Mouse (Mus musculus) heart, postnatal 4 days (tissue): Measurements from ENCODE around the gene Zfp281. TPM values are rescaled to one million over a fixed set of nuclear protein-coding genes. Genes with fewer than 3 reads are reported as not detected.

Experiments used
- DNase-seq: peaks from one replicate; pipeline ENCODE4 v3.0.0; 2021
- total RNA-seq, 2 experiments: library from RNA; stranded (reverse); gene quantifications; 2 replicates each; pipeline ENCODE4 v1.2.3; 2021

Gene Zfp281
- total RNA-seq, 2 experiments from 2014 or later, result 14.2 TPM

- no peak for DNase-seq
These were observed 11.4 kb upstream of the Zfp281 start for GRCm38 (mm10) chr1:136613300-136613751.

- DNase-seq, result no peak
These were observed 9.8 kb upstream of the Zfp281 start for GRCm38 (mm10) chr1:136614748-136615440.

- DNase-seq, result no peak
These were observed 7.4 kb upstream of the Zfp281 start for GRCm38 (mm10) chr1:136617163-136617788.

- DNase-seq, result no peak
These were observed 6.1 kb upstream of the Zfp281 start for GRCm38 (mm10) chr1:136618570-136618969.

- peak; percentile 57 for DNase-seq
These were observed 556 bp downstream of the Zfp281 start for GRCm38 (mm10) chr1:136625019-136625895.

GRCm38 (mm10) chr1:136626141-136626540 is 1.4 kb downstream of the Zfp281 start:
- DNase-seq, result no peak

GRCm38 (mm10) chr1:136626756-136627155 is 2.1 kb downstream of the Zfp281 start:
- no peak for DNase-seq

GRCm38 (mm10) chr1:136627591-136627990 is 2.9 kb downstream of the Zfp281 start:
- DNase-seq, result no peak

GRCm38 (mm10) chr1:136632891-136633290 is 8.2 kb downstream of the Zfp281 start:
- DNase-seq, result no peak

GRCm38 (mm10) chr1:136635644-136636043 is 10.9 kb downstream of the Zfp281 start:
- no peak for DNase-seq

- DNase-seq, result no peak
These were observed 12.2 kb downstream of the Zfp281 start for GRCm38 (mm10) chr1:136636946-136637345.

GRCm38 (mm10) chr1:136637696-136638095 is 13.0 kb downstream of the Zfp281 start:
- DNase-seq, result no peak

- no peak for DNase-seq
These were observed 13.5 kb downstream of the Zfp281 start for GRCm38 (mm10) chr1:136638211-136638610.

- no peak for DNase-seq
These were observed 14.0 kb downstream of the Zfp281 start for GRCm38 (mm10) chr1:136638699-136639098.

GRCm38 (mm10) chr1:136639221-136639620 is 14.5 kb downstream of the Zfp281 start:
- DNase-seq, result no peak

GRCm38 (mm10) chr1:136642701-136643100 is 18.0 kb downstream of the Zfp281 start:
- no peak for DNase-seq

- DNase-seq, result no peak
These were observed 19.8 kb downstream of the Zfp281 start for GRCm38 (mm10) chr1:136644486-136644885.

- no peak for DNase-seq
These were observed 21.3 kb downstream of the Zfp281 start for GRCm38 (mm10) chr1:136645849-136646625.

- no peak for DNase-seq
These were observed 27.4 kb downstream of the Zfp281 start for GRCm38 (mm10) chr1:136652066-136652465.

GRCm38 (mm10) chr1:136653526-136653925 is 28.8 kb downstream of the Zfp281 start:
- DNase-seq, result no peak

- DNase-seq, result no peak
These were observed 29.7 kb downstream of the Zfp281 start for GRCm38 (mm10) chr1:136654385-136654784.

- DNase-seq, result peak; percentile 20
These were observed 31.9 kb downstream of the Zfp281 start for GRCm38 (mm10) chr1:136656619-136657018.
